Mouse (Mus musculus): ENCODE results near the gene Fastkd2. TPM values are rescaled to one million over a fixed set of nuclear protein-coding genes. Genes with fewer than 3 reads are reported as not detected.

Gene Fastkd2
- polyA plus RNA-seq (2021; fragmentation: Nextera tagmentation), result 16.9 and 25.3 TPM in 2 replicates
- long read RNA-seq, experiment 1, full-length matches to known transcripts, result 211 of 265 reads
- long read RNA-seq, experiment 1, partial matches to known transcripts, result 21 of 265 reads
- long read RNA-seq, experiment 1, other reads (novel, unspliced or antisense), result 33 of 265 reads
- long read RNA-seq, experiment 2, full-length matches to known transcripts, result 20 of 34 reads
- long read RNA-seq, experiment 2, partial matches to known transcripts, result 11 of 34 reads
- long read RNA-seq, experiment 2, other reads (novel, unspliced or antisense), result 3 of 34 reads

DNA sequence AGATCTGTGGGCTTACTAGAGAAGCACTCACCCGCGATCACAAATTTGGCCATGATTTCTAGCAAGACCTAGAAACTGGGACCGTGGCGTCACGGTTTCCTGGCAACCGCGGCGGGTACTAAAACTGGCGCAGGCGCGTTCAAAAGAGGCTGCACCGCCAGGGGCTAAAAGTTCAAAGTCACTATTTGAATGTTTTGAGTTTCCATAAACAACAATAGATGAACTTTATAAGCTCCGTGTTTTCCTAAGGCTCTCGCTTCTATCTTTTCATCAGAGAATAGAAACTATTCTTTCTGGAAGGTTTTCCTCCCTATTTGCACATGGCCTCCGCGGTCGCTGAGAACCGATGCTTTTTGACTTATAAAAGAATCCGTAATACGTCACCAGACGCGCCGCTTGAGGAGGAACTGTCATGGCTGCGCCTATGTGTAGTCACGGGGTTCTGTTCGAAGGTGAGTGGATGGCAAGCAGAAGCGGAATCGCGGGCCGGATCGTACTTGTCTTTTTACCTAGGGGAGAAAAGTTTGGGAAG, at the start of gene Fastkd2, which contains the start of gene Mdh1b:
TSS of gene Fastkd2 (plus strand) at position 375 of the 532 bp plus-strand sequence.
TSS of gene Mdh1b (minus strand) at position 79 of the 532 bp plus-strand sequence.

DNA sequence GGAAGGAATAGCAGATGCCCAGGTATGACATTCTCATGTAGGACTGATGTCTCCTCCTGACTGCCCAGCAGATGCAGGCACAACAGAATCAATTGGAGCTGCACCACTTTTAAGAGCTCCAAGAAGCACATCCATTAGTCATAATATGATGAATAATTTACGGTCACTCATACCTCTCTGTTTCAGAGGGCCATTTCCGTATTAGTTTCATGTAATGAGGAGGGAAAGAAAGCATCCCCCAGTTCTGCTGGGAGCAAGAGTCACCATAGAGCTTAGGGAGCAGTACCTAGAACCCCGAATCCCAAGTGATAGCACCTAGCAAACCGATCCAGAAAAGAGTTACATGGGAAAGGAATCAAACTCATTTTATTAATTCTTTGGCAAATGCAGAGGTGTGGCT, 43.6 kb upstream of the Fastkd2 start, which contains the start of gene Dytn:
TSS of gene Dytn (minus strand) at position 101 of the 400 bp plus-strand sequence.

DNA sequence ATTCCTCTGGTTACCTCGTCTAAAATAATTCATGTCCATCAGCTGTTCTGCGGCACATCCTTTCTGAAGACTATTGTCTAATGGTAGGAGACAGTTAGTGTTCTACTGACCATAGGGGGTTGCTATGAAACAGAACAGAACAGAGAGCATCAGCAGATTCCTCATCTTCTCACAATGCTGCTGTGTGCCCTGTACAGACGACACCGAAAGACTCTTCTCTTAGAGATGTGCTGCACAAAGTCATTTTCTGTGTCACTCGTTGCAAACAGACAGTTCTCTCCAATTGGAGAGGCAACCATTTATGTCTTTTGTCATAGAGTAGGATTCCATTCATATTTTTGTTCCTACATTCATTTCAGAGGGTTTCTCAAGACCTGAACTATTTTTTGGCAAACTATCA, 38.8 kb downstream of the Fastkd2 start, which contains the start of gene 4933402D24Rik:
TSS of gene 4933402D24Rik (minus strand) at position 101 of the 400 bp plus-strand sequence.

Other genes with a start within 250 kb of the Fastkd2 start
- gene Gm39653, start 114.6 kb upstream of the Fastkd2 start, polyA plus RNA-seq (2021; fragmentation: Nextera tagmentation), result 0.24 TPM in 1 of 2 replicates, not detected in the other
- not detected in 2 replicates for gene Dytn, start 43.7 kb upstream of the Fastkd2 start, polyA plus RNA-seq (2021; fragmentation: Nextera tagmentation)
- gene Mdh1b, start 296 bp upstream of the Fastkd2 start, polyA plus RNA-seq (2021; fragmentation: Nextera tagmentation), result 0.94 and 1.2 TPM in 2 replicates
- gene 4933402D24Rik, start 38.7 kb downstream of the Fastkd2 start, polyA plus RNA-seq (2021; fragmentation: Nextera tagmentation), result 0.31 and 0.37 TPM in 2 replicates

All from left cerebral cortex, adult 6 months (tissue).